Mouse (Mus musculus): ENCODE results near the gene Slc25a42. TPM values are rescaled to one million over a fixed set of nuclear protein-coding genes. Genes with fewer than 3 reads are reported as not detected.

Gene Slc25a42
- total and polyA plus RNA-seq, 3 experiments = 0.63 to 3.0 (median 2.9) TPM

DNA sequence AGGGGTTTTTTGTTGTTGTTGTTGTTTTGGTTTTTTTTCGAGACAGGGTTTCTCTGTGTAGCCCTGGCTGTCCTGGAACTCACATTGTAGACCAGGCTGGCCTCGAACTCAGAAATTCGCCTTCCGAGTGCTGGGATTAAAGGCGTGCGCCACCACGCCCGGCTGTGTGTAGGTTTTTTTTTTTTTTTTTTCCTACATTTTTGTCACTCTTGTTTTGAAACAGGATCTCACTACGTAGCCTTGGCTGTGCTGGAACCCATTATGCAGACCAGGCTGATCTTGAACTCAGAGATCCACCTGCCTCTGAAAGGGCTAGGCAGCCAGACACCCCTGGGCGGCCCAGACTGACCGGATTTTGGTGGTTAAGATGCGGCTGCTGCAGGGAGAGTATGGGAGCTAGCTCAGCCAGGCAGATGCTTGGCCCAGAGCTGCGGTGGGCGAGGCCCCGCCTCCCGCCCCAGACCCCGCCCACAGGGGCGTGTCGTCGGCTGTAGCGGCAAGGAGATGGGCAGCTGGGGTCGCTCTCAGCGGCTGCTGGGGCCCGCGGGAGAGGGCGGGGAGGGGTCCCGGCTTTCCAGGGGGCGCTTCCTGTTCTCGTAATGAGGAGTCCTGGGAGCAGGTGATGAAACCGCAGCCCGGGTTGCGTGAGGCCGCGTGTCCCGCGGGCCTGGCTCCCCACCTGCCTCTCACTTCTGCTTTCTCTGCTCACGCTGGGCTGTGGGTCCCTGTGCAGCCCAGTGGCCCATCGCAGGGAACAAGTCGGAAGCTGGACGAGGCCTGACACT is 53.8 kb downstream of the Slc25a42 start (continued):
- TF ChIP-seq UBTF (IDR thresholded peaks at IDR 0.05; ENCODE audit: low read depth, low read length) = peak; percentile 87; the same call in 1 of the 2 replicates
- peak; percentile 81 for TF ChIP-seq CHD2 (IDR thresholded peaks at IDR 0.05; ENCODE audit: low read length)
- peak; percentile 90 for TF ChIP-seq SIN3A (IDR thresholded peaks at IDR 0.05; ENCODE audit: low read length)
- peak; percentile 18; the same call in 1 of the 2 replicates for TF ChIP-seq E2F4 (IDR thresholded peaks at IDR 0.05; ENCODE audit: insufficient replicate concordance, low read depth, low read length)
- no peak for TF ChIP-seq ZKSCAN1 (IDR thresholded peaks at IDR 0.05; ENCODE audit: borderline replicate concordance, low read depth, low read length)
- no peak; the same call in 1 of the 2 replicates for TF ChIP-seq NELFE (IDR thresholded peaks at IDR 0.05; ENCODE audit: low read depth, low read length)
- TF ChIP-seq TCF12 (IDR thresholded peaks at IDR 0.05; ENCODE audit: low read depth, low read length) = peak; percentile 100
- TF ChIP-seq GABPA (IDR thresholded peaks at IDR 0.05; ENCODE audit: insufficient replicate concordance, low read depth, low read length) = no peak
- no peak; the same call in 1 of the 2 replicates for TF ChIP-seq RAD21 (IDR thresholded peaks at IDR 0.05; ENCODE audit: low read depth, low read length)
- peak; percentile 97 for TF ChIP-seq EP300 (IDR thresholded peaks at IDR 0.05; ENCODE audit: low read length)
- TF ChIP-seq CHD1 (IDR thresholded peaks at IDR 0.05; ENCODE audit: low read depth, low read length) = peak; percentile 81; the same call in 1 of the 2 replicates
- peak; percentile 66; the same call in 1 of the 2 replicates for TF ChIP-seq ZNF384 (IDR thresholded peaks at IDR 0.05; ENCODE audit: low read depth, low read length)
- no peak for TF ChIP-seq USF1 (IDR thresholded peaks at IDR 0.05; ENCODE audit: low read depth, low read length)
- peak; percentile 99 for TF ChIP-seq BHLHE40 (IDR thresholded peaks at IDR 0.05; ENCODE audit: low read depth, low read length)
- TF ChIP-seq ZC3H11A (IDR thresholded peaks at IDR 0.05; ENCODE audit: low read depth, low read length) = no peak; the same call in 1 of the 2 replicates
- TF ChIP-seq MEF2A (IDR thresholded peaks at IDR 0.05; ENCODE audit: borderline replicate concordance, low read depth, low read length) = peak; percentile 90

DNA sequence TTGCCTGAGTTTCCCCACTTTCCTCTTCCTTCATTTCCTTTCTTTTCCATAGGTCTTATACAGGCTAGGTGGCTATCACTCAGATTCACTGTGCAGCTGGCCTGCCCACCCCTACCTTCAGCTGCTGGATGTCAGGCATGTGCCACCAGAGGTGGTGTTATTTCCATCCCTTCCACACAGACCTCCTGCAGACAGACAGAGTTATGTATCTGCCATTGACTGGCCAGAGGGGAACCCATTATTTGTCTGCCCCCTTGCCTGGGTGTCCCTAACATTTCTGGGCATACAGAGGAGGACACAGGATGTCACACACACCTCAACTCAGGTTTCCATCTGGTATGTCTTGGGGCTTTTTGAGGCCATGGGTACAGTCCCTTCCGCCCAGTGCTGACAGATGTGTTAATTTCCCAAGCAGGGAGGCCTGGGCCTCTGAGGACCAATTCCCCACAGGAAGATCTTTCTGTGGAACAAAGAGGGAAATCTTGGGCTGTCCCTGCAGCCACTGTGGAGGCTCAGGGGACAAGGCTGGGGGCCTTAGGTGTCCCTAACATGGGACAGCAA is 54.8 kb downstream of the Slc25a42 start:
- Histone ChIP-seq H3K79me2 (replicated peaks; ENCODE audit: control insufficient read depth, extremely low read depth, insufficient read depth, poor library complexity, severe bottlenecking) (peaks cover 72% of the 10 kb centered on the region), H3K4me2 (ENCODE audit: insufficient read depth, low read depth, poor library complexity, severe bottlenecking) (peak overlapping the region; percentile 93), H3K27me3 (replicated peaks) (no peaks in the 10 kb centered on the region), H3K9me3 (replicated peaks; ENCODE audit: low read length) (no peaks in the 10 kb centered on the region), H3K27ac (ENCODE audit: insufficient read depth, low read depth) (peak overlapping the region; percentile 98), H3K9ac (ENCODE audit: insufficient read depth, low read depth) (peak overlapping the region; percentile 90), H3K4me1 (ENCODE audit: control insufficient read depth in 1 of 2, insufficient read depth in 2 of 2) (peaks cover 28 to 52% of the 10 kb centered on the region in 2 experiments), H3K4me3 (replicated peaks in 1 of 3; ENCODE audit: low read depth in 2 of 3, low read length in 2 of 3, poor library complexity in 1 of 3) (peak overlapping the region; percentile 40 to 69 (median 42)), H3K36me3 (replicated peaks in 1 of 2; ENCODE audit: control insufficient read depth in 1 of 2, insufficient read depth in 1 of 2, low read length in 1 of 2) (peaks cover 36 to 49% of the 10 kb centered on the region in 2 experiments)
- dilution Hi-C loops (cut with MboI; ENCODE audit: extremely low pct_ligation_motif_present, extremely low pct_unique_long_range_greater_than_20kb, low sequenced_read_pairs) = no loop called here
- TF ChIP-seq USF1 (IDR thresholded peaks at IDR 0.05; ENCODE audit: low read depth, low read length) = no peak
- TF ChIP-seq SIN3A (IDR thresholded peaks at IDR 0.05; ENCODE audit: low read length) = no peak
- TF ChIP-seq TCF12 (IDR thresholded peaks at IDR 0.05; ENCODE audit: low read depth, low read length) = peak; percentile 76
- TF ChIP-seq EP300 (IDR thresholded peaks at IDR 0.05; ENCODE audit: low read length) = peak; percentile 55
- no peak for TF ChIP-seq MEF2A (IDR thresholded peaks at IDR 0.05; ENCODE audit: borderline replicate concordance, low read depth, low read length)
- 0 out of 2 replicates have a peak, but pooled peaks have one; percentile 13 for TF ChIP-seq TBP (conservative IDR thresholded peaks at IDR 0.05; ENCODE audit: low read depth, low read length)
- no peak for TF ChIP-seq UBTF (IDR thresholded peaks at IDR 0.05; ENCODE audit: low read depth, low read length)
- no peak for TF ChIP-seq MAZ (IDR thresholded peaks at IDR 0.05; ENCODE audit: low read depth, low read length)
- peak; percentile 70 for TF ChIP-seq ETS1 (conservative IDR thresholded peaks at IDR 0.05; ENCODE audit: low read depth, low read length)
- no peak for TF ChIP-seq HCFC1 (IDR thresholded peaks at IDR 0.05; ENCODE audit: low read depth, low read length)
- TF ChIP-seq IRF4 (IDR thresholded peaks at IDR 0.05; ENCODE audit: low read depth, low read length) = 0 out of 2 replicates have a peak, but pooled peaks have one; percentile 20
- TF ChIP-seq MXI1 (IDR thresholded peaks at IDR 0.05; ENCODE audit: low read depth, low read length) = 0 out of 2 replicates have a peak, but pooled peaks have one; percentile 45
- TF ChIP-seq KAT2A (IDR thresholded peaks at IDR 0.05; ENCODE audit: insufficient replicate concordance, low read length) = no peak
- TF ChIP-seq ELF1 (IDR thresholded peaks at IDR 0.05; ENCODE audit: low read depth, low read length) = peak; percentile 29; the same call in 1 of the 2 replicates
- peak; percentile 55 for TF ChIP-seq BHLHE40 (IDR thresholded peaks at IDR 0.05; ENCODE audit: low read depth, low read length)
- TF ChIP-seq JUND (conservative IDR thresholded peaks at IDR 0.05; ENCODE audit: low read depth, low read length) = no peak
- TF ChIP-seq POLR2A (IDR thresholded peaks at IDR 0.05; ENCODE audit: low read depth, low read length) = peak; percentile 8
- no peak for TF ChIP-seq RAD21 (IDR thresholded peaks at IDR 0.05; ENCODE audit: low read depth, low read length)
- TF ChIP-seq SMC3 (IDR thresholded peaks at IDR 0.05; ENCODE audit: low read depth, low read length) = no peak
- DNase-seq (ENCODE audit: extremely low read depth) = no peak
- in situ Hi-C loops (cut with MboI; ENCODE audit: low pct_ligation_motif_present, low pct_unique_long_range_greater_than_20kb, low sequenced_read_pairs) = no loop called here

All from CH12.LX (cell line).